Mouse (Mus musculus) MEL (cell line): ENCODE results near the gene Swsap1.

Experiments used
- GATA1 ChIP-seq: IDR thresholded peaks from 2 replicates; pipeline ENCODE4 v1.6.1; 2011; ENCODE audit warnings: low read depth, low read length, improper control_type of control experiment
- NRF1 ChIP-seq: IDR thresholded peaks from 2 replicates; pipeline ENCODE4 v1.6.1; 2014; ENCODE audit warnings: low read depth, mild to moderate bottlenecking, inconsistent platforms, low read length, improper control_type of control experiment, moderate library complexity; ENCODE audit not compliant: poor library complexity, insufficient read depth, severe bottlenecking
- POLR2AphosphoS5 ChIP-seq: IDR thresholded peaks from 2 replicates; pipeline ENCODE4 v1.6.1; 2012; ENCODE audit warnings: low read depth, borderline replicate concordance, mild to moderate bottlenecking, inconsistent platforms, low read length, moderate library complexity, mixed read lengths
- ZNF384 ChIP-seq: IDR thresholded peaks from 2 replicates; pipeline ENCODE4 v1.6.1; 2012; ENCODE audit warnings: low read depth, mild to moderate bottlenecking, inconsistent platforms, low read length, improper control_type of control experiment

DNA sequence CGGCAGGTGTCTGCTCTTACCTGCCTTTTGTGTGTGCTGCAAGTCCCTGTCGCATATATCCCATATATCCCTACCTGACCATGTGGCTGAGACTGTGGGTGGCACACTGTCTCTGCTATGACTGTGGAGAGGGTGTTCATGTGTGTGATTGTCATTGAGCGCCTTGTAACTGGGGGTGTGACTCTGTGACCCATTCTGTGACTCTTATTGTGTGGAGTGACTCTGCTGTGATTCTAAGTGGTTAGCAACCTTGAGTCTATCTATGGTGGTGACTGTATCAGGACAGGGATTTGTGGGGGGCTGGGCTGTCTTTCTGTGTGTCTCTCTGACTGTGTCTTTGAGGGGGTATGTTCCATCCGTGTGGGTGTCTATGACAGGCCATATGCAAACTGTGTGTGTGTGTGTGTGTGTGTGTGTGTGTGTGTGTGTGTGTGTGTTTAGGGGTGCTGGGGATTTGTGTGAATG, 17.8 kb upstream of the Swsap1 start:
- no peak for TF ChIP-seq GATA1
- no peak for TF ChIP-seq POLR2AphosphoS5
- no peak for TF ChIP-seq ZNF384
- no peak for TF ChIP-seq NRF1
